Mouse (Mus musculus) stomach, postnatal 0 days (tissue): ENCODE measurements around the gene Itprip. TPM values are rescaled to one million over a fixed set of nuclear protein-coding genes. Genes with fewer than 3 reads are reported as not detected.

Experiments used
- ATAC-seq: fragments of 200-750 bp; cut with Nextera tagmentation; 2 replicates; pipeline ENCODE4 v1.8.0; 2017; ENCODE audit not compliant: low FRiP score, low TSS enrichment
- DNase-seq: peaks from one replicate; pipeline ENCODE4 v3.0.0-alpha.2; 2016; ENCODE audit warnings: low spot score
- H3K27ac ChIP-seq: fragments of 300-500 bp; sonication (generic); replicated peaks from 2 replicates; pipeline ENCODE4 v1.5.1; 2014; ENCODE audit warnings: mild to moderate bottlenecking, control low read depth
- H3K27me3 ChIP-seq: fragments of 300-500 bp; sonication (generic); 2 replicates; pipeline ENCODE4 v1.6.1; 2014; ENCODE audit warnings: low read length; ENCODE audit not compliant: control insufficient read depth, insufficient read depth
- H3K36me3 ChIP-seq: fragments of 300-500 bp; sonication (generic); 2 replicates; pipeline ENCODE4 v1.6.1; 2014; ENCODE audit warnings: low read length, mixed read lengths; ENCODE audit not compliant: control insufficient read depth, insufficient read depth
- H3K4me1 ChIP-seq: fragments of 300-500 bp; sonication (generic); replicated peaks from 2 replicates; pipeline ENCODE4 v1.6.1; 2014; ENCODE audit warnings: antibody characterized with exemption; ENCODE audit not compliant: control insufficient read depth, insufficient read depth
- H3K4me2 ChIP-seq: fragments of 300-500 bp; sonication (generic); replicated peaks from 2 replicates; pipeline ENCODE4 v1.6.1; 2014; ENCODE audit warnings: low read depth, mild to moderate bottlenecking, control low read depth, moderate library complexity
- H3K4me3 ChIP-seq: fragments of 300-500 bp; sonication (generic); 2 replicates; pipeline ENCODE4 v1.5.1; 2014; ENCODE audit warnings: low read depth, low read length, control low read depth
- H3K9ac ChIP-seq: fragments of 300-500 bp; sonication (generic); 2 replicates; pipeline ENCODE4 v1.6.1; 2014; ENCODE audit warnings: mild to moderate bottlenecking, low read length, control low read depth, mixed read lengths
- H3K9me3 ChIP-seq: fragments of 300-500 bp; sonication (generic); 2 replicates; pipeline ENCODE4 v1.6.1; 2016; ENCODE audit warnings: low read length; ENCODE audit not compliant: control insufficient read depth
- CTCF ChIP-seq: IDR thresholded peaks from 2 replicates; pipeline ENCODE4 v1.5.1; 2016; ENCODE audit warnings: antibody characterized with exemption, low read depth, mild to moderate bottlenecking, moderate library complexity
- EP300 ChIP-seq: optimal IDR thresholded peaks from 2 replicates; pipeline ENCODE3; 2016; ENCODE audit warnings: antibody characterized with exemption
- WGBS: fragments of 180-500 bp; shearing (Covaris S2); extraction: QIAGEN DNeasy Blood & Tissue Kit; methylation state at CpG from one replicate; pipeline ENCODE4 v1.1.7; 2014; 5-methylcytosine and 5-hydroxymethylcytosine counted together
- polyA plus RNA-seq: library from polyadenylated mRNA; unstranded; fragments of >200 nt; fragmentation: Nextera tagmentation; extraction: Ambion mirVana; gene quantifications from 2 replicates; pipeline ENCODE4 v1.2.1, GENCODE M21; 2015

The Itprip gene
- polyA plus RNA-seq, 1 experiment from 2014 or later = 7.9 TPM

GRCm38 (mm10) chr19:47905603-47906002, 13.5 kb downstream of the Itprip start:
- H3K36me3 ChIP-seq = no peaks in the 10 kb centered on the region
- WGBS = 78% methylated on average over 5 of the region's 5 CpGs
- DNase-seq (no peak), ATAC-seq (no peak)
- H3K27ac ChIP-seq = no peak overlapping the region
- H3K4me1 ChIP-seq = peaks cover 8% of the 10 kb centered on the region
- H3K9me3 ChIP-seq = no peaks in the 10 kb centered on the region
- H3K9ac ChIP-seq = no peak overlapping the region
- no peaks in the 10 kb centered on the region for H3K27me3 ChIP-seq
- TF ChIP-seq CTCF (no peak), EP300 (no peak)
- H3K4me2 ChIP-seq = no peak overlapping the region
- H3K4me3 ChIP-seq = no peak overlapping the region

- Histone ChIP-seq H3K9ac (no peak overlapping the region), H3K27ac (no peak overlapping the region), H3K4me2 (no peak overlapping the region), H3K36me3 (no peaks in the 10 kb centered on the region), H3K27me3 (no peaks in the 10 kb centered on the region), H3K4me1 (peaks cover 8% of the 10 kb centered on the region), H3K9me3 (no peaks in the 10 kb centered on the region), H3K4me3 (no peak overlapping the region)
- DNase-seq (no peak), ATAC-seq (no peak)
- 79% methylated on average over 4 of the region's 4 CpGs for WGBS
- TF ChIP-seq EP300 (no peak), CTCF (no peak)
Measured at GRCm38 (mm10) chr19:47905081-47905480, 14.0 kb downstream of the Itprip start.

GRCm38 (mm10) chr19:47903679-47904078, 15.4 kb downstream of the Itprip start:
- no peak overlapping the region for H3K4me2 ChIP-seq
- no peaks in the 10 kb centered on the region for H3K36me3 ChIP-seq
- DNase-seq (no peak), ATAC-seq (no peak)
- H3K4me1 ChIP-seq = no peaks in the 10 kb centered on the region; the same call in none of the 2 replicates
- H3K27ac ChIP-seq = no peak overlapping the region
- no peak overlapping the region for H3K4me3 ChIP-seq
- no peak overlapping the region for H3K9ac ChIP-seq
- no peaks in the 10 kb centered on the region for H3K9me3 ChIP-seq
- 72% methylated on average over 4 of the region's 4 CpGs for WGBS
- H3K27me3 ChIP-seq = no peaks in the 10 kb centered on the region
- no peak for TF ChIP-seq CTCF
- TF ChIP-seq EP300 = no peak

- Histone ChIP-seq H3K4me1 (no peaks in the 10 kb centered on the region; the same call in 1 of the 2 replicates), H3K4me2 (no peak overlapping the region), H3K36me3 (no peaks in the 10 kb centered on the region; the same call in 1 of the 2 replicates), H3K27me3 (no peaks in the 10 kb centered on the region), H3K27ac (0 out of 2 replicates have a peak overlapping the region, but pooled peaks have one; percentile 8), H3K9me3 (no peaks in the 10 kb centered on the region), H3K9ac (no peak overlapping the region), H3K4me3 (no peak overlapping the region)
- TF ChIP-seq CTCF = no peak
- no peak for TF ChIP-seq EP300
- DNase-seq = no peak
- ATAC-seq = peak; percentile 33; the same call in 1 of the 2 replicates
- 61% methylated on average over 13 of the region's 13 CpGs for WGBS
Measured at GRCm38 (mm10) chr19:47902316-47903201, 16.5 kb downstream of the Itprip start.

GRCm38 (mm10) chr19:47900558-47900957, 18.5 kb downstream of the Itprip start:
- no peak overlapping the region for H3K4me2 ChIP-seq
- WGBS = 63% methylated on average over 10 of the region's 10 CpGs
- no peak for ATAC-seq

GRCm38 (mm10) chr19:47900012-47900411, 19.1 kb downstream of the Itprip start:
- WGBS = 64% methylated on average over 6 of the region's 6 CpGs
- Histone ChIP-seq H3K27ac (no peak overlapping the region), H3K9ac (no peak overlapping the region), H3K4me3 (no peak overlapping the region), H3K9me3 (no peaks in the 10 kb centered on the region), H3K36me3 (peaks cover 12% of the 10 kb centered on the region), H3K4me1 (no peaks in the 10 kb centered on the region), H3K27me3 (no peaks in the 10 kb centered on the region), H3K4me2 (no peak overlapping the region)
- no peak for ATAC-seq
- DNase-seq = no peak
- TF ChIP-seq EP300 = no peak
- peak; percentile 59 for TF ChIP-seq CTCF

More at GRCm38 (mm10) chr19:47900558-47900957, 18.5 kb downstream of the Itprip start:
- Histone ChIP-seq H3K36me3 (peaks cover 12% of the 10 kb centered on the region), H3K4me3 (no peak overlapping the region), H3K9ac (no peak overlapping the region), H3K27me3 (no peaks in the 10 kb centered on the region), H3K4me1 (no peaks in the 10 kb centered on the region; the same call in 1 of the 2 replicates), H3K27ac (no peak overlapping the region), H3K9me3 (no peaks in the 10 kb centered on the region)
- TF ChIP-seq EP300 (no peak), CTCF (no peak)
- DNase-seq = no peak
